Mouse (Mus musculus): ENCODE results near the gene Scn8a. TPM values are rescaled to one million over a fixed set of nuclear protein-coding genes. Genes with fewer than 3 reads are reported as not detected.

Scn8a gene
- polyA plus RNA-seq, 1 experiment: not detected

GRCm38 (mm10) chr15:101053832-101054459 lies 184.3 kb downstream of the Scn8a start:
- no peaks in the 10 kb centered on the region for H3K36me3 ChIP-seq (ENCODE audit: control insufficient read depth, insufficient read depth)
- no peak overlapping the region for H3ac ChIP-seq (ENCODE audit: control insufficient read depth, insufficient read length, low read depth)
- no peak for TF ChIP-seq MYOD1 (IDR thresholded peaks at IDR 0.05; ENCODE audit: control insufficient read depth, insufficient read length, low read depth)
- TF ChIP-seq USF1 (IDR thresholded peaks at IDR 0.05; ENCODE audit: low read depth): no peak
- TF ChIP-seq CTCF (IDR thresholded peaks at IDR 0.05; ENCODE audit: control insufficient read depth, insufficient read depth, insufficient read length): no peak
- no peak for TF ChIP-seq MYOG (IDR thresholded peaks at IDR 0.05; ENCODE audit: control insufficient read depth, extremely low read depth, insufficient read length)
- no peak for TF ChIP-seq CEBPB (IDR thresholded peaks at IDR 0.05; ENCODE audit: low read depth)
- TF ChIP-seq MAX (IDR thresholded peaks at IDR 0.05): no peak
- no peak for TF ChIP-seq FOSL1 (IDR thresholded peaks at IDR 0.05; ENCODE audit: insufficient read depth, low read length, poor library complexity, severe bottlenecking)
- H3K4me3 ChIP-seq (ENCODE audit: insufficient read depth, poor library complexity, severe bottlenecking): no peak overlapping the region
- peaks cover 37% of the 10 kb centered on the region for H3K27me3 ChIP-seq (ENCODE audit: control insufficient read depth, insufficient read depth, insufficient read length)
- H3K79me3 ChIP-seq (ENCODE audit: low read depth): no peaks in the 10 kb centered on the region
- no peaks in the 10 kb centered on the region for H3K79me2 ChIP-seq (ENCODE audit: control insufficient read depth, insufficient read depth)

- Histone ChIP-seq H3K27me3 (ENCODE audit: control insufficient read depth, insufficient read depth, insufficient read length) (peaks cover 39% of the 10 kb centered on the region), H3K4me3 (ENCODE audit: insufficient read depth, poor library complexity, severe bottlenecking) (no peak overlapping the region), H3ac (ENCODE audit: control insufficient read depth, insufficient read length, low read depth) (no peak overlapping the region), H3K36me3 (ENCODE audit: control insufficient read depth, insufficient read depth) (no peaks in the 10 kb centered on the region), H3K79me2 (ENCODE audit: control insufficient read depth, insufficient read depth) (no peaks in the 10 kb centered on the region), H3K79me3 (ENCODE audit: low read depth) (no peaks in the 10 kb centered on the region)
- no peak for TF ChIP-seq MYOG (IDR thresholded peaks at IDR 0.05; ENCODE audit: control insufficient read depth, extremely low read depth, insufficient read length)
- TF ChIP-seq MAX (IDR thresholded peaks at IDR 0.05): no peak
- no peak for TF ChIP-seq CTCF (IDR thresholded peaks at IDR 0.05; ENCODE audit: control insufficient read depth, insufficient read depth, insufficient read length)
- no peak for TF ChIP-seq USF1 (IDR thresholded peaks at IDR 0.05; ENCODE audit: low read depth)
- TF ChIP-seq MYOD1 (IDR thresholded peaks at IDR 0.05; ENCODE audit: control insufficient read depth, insufficient read length, low read depth): no peak
- no peak for TF ChIP-seq CEBPB (IDR thresholded peaks at IDR 0.05; ENCODE audit: low read depth)
- TF ChIP-seq FOSL1 (IDR thresholded peaks at IDR 0.05; ENCODE audit: insufficient read depth, low read length, poor library complexity, severe bottlenecking): no peak
Observed at GRCm38 (mm10) chr15:101054541-101054940, 184.9 kb downstream of the Scn8a start.

GRCm38 (mm10) chr15:101056225-101056624 lies 186.6 kb downstream of the Scn8a start:
- TF ChIP-seq MYOD1 (IDR thresholded peaks at IDR 0.05; ENCODE audit: control insufficient read depth, insufficient read length, low read depth) (no peak), CTCF (IDR thresholded peaks at IDR 0.05; ENCODE audit: control insufficient read depth, insufficient read depth, insufficient read length) (no peak), FOSL1 (IDR thresholded peaks at IDR 0.05; ENCODE audit: insufficient read depth, low read length, poor library complexity, severe bottlenecking) (no peak), USF1 (IDR thresholded peaks at IDR 0.05; ENCODE audit: low read depth) (no peak), CEBPB (IDR thresholded peaks at IDR 0.05; ENCODE audit: low read depth) (no peak), MAX (IDR thresholded peaks at IDR 0.05) (no peak), MYOG (IDR thresholded peaks at IDR 0.05; ENCODE audit: control insufficient read depth, extremely low read depth, insufficient read length) (no peak)
- no peaks in the 10 kb centered on the region for H3K79me2 ChIP-seq (ENCODE audit: control insufficient read depth, insufficient read depth)
- no peaks in the 10 kb centered on the region for H3K36me3 ChIP-seq (ENCODE audit: control insufficient read depth, insufficient read depth)

GRCm38 (mm10) chr15:101059570-101060279 lies 190.1 kb downstream of the Scn8a start:
- Histone ChIP-seq H3ac (ENCODE audit: control insufficient read depth, insufficient read length, low read depth) (no peak overlapping the region), H3K79me3 (ENCODE audit: low read depth) (no peaks in the 10 kb centered on the region), H3K27me3 (ENCODE audit: control insufficient read depth, insufficient read depth, insufficient read length) (peaks cover 59% of the 10 kb centered on the region), H3K79me2 (ENCODE audit: control insufficient read depth, insufficient read depth) (no peaks in the 10 kb centered on the region), H3K4me3 (ENCODE audit: insufficient read depth, poor library complexity, severe bottlenecking) (no peak overlapping the region), H3K36me3 (ENCODE audit: control insufficient read depth, insufficient read depth) (no peaks in the 10 kb centered on the region)
- TF ChIP-seq USF1 (IDR thresholded peaks at IDR 0.05; ENCODE audit: low read depth) (no peak), MAX (IDR thresholded peaks at IDR 0.05) (no peak), MYOD1 (IDR thresholded peaks at IDR 0.05; ENCODE audit: control insufficient read depth, insufficient read length, low read depth) (no peak), MYOG (IDR thresholded peaks at IDR 0.05; ENCODE audit: control insufficient read depth, extremely low read depth, insufficient read length) (no peak), CTCF (IDR thresholded peaks at IDR 0.05; ENCODE audit: control insufficient read depth, insufficient read depth, insufficient read length) (no peak), CEBPB (IDR thresholded peaks at IDR 0.05; ENCODE audit: low read depth) (no peak), FOSL1 (IDR thresholded peaks at IDR 0.05; ENCODE audit: insufficient read depth, low read length, poor library complexity, severe bottlenecking) (no peak)

More at GRCm38 (mm10) chr15:101056225-101056624, 186.6 kb downstream of the Scn8a start:
- H3K27me3 ChIP-seq (ENCODE audit: control insufficient read depth, insufficient read depth, insufficient read length): peaks cover 34% of the 10 kb centered on the region
- H3K79me3 ChIP-seq (ENCODE audit: low read depth): no peaks in the 10 kb centered on the region
- H3ac ChIP-seq (ENCODE audit: control insufficient read depth, insufficient read length, low read depth): no peak overlapping the region
- H3K4me3 ChIP-seq (ENCODE audit: insufficient read depth, poor library complexity, severe bottlenecking): no peak overlapping the region

GRCm38 (mm10) chr15:101060280-101060852 lies 190.7 kb downstream of the Scn8a start:
- H3K79me3 ChIP-seq (ENCODE audit: low read depth): no peaks in the 10 kb centered on the region
- no peak overlapping the region for H3K4me3 ChIP-seq (ENCODE audit: insufficient read depth, poor library complexity, severe bottlenecking)
- H3K36me3 ChIP-seq (ENCODE audit: control insufficient read depth, insufficient read depth): no peaks in the 10 kb centered on the region
- no peaks in the 10 kb centered on the region for H3K79me2 ChIP-seq (ENCODE audit: control insufficient read depth, insufficient read depth)
- TF ChIP-seq MAX (IDR thresholded peaks at IDR 0.05) (no peak), CTCF (IDR thresholded peaks at IDR 0.05; ENCODE audit: control insufficient read depth, insufficient read depth, insufficient read length) (no peak), USF1 (IDR thresholded peaks at IDR 0.05; ENCODE audit: low read depth) (no peak), MYOD1 (IDR thresholded peaks at IDR 0.05; ENCODE audit: control insufficient read depth, insufficient read length, low read depth) (no peak), CEBPB (IDR thresholded peaks at IDR 0.05; ENCODE audit: low read depth) (no peak), FOSL1 (IDR thresholded peaks at IDR 0.05; ENCODE audit: insufficient read depth, low read length, poor library complexity, severe bottlenecking) (no peak), MYOG (IDR thresholded peaks at IDR 0.05; ENCODE audit: control insufficient read depth, extremely low read depth, insufficient read length) (no peak)
- H3ac ChIP-seq (ENCODE audit: control insufficient read depth, insufficient read length, low read depth): no peak overlapping the region
- peaks cover 63% of the 10 kb centered on the region for H3K27me3 ChIP-seq (ENCODE audit: control insufficient read depth, insufficient read depth, insufficient read length)
